Mouse (Mus musculus) C2C12 (cell line): ENCODE data around the gene Traf6.

Experiments
- CEBPB ChIP-seq: IDR thresholded peaks from one replicate; pipeline ENCODE4 v1.6.1; 2011; ENCODE audit warnings: low read depth, mild to moderate bottlenecking, control low read depth, moderate library complexity
- CTCF ChIP-seq: IDR thresholded peaks from one replicate; pipeline ENCODE4 v1.5.1; 2011; ENCODE audit not compliant: control insufficient read depth, insufficient read depth, insufficient read length
- MAX ChIP-seq: IDR thresholded peaks from one replicate; pipeline ENCODE4 v1.6.1; 2011; ENCODE audit warnings: mild to moderate bottlenecking, control low read depth
- MYOD1 ChIP-seq: IDR thresholded peaks from one replicate; pipeline ENCODE4 v1.6.1; 2011; ENCODE audit warnings: low read depth; ENCODE audit not compliant: control insufficient read depth, insufficient read length
- MYOG ChIP-seq: IDR thresholded peaks from one replicate; pipeline ENCODE4 v1.6.1; 2011; ENCODE audit not compliant: control insufficient read depth, insufficient read length; ENCODE audit errors: extremely low read depth

- TF ChIP-seq CTCF: no peak
- TF ChIP-seq MYOG: no peak
- TF ChIP-seq MAX: no peak
- no peak for TF ChIP-seq CEBPB
- no peak for TF ChIP-seq MYOD1
These were observed 25.2 kb upstream of the Traf6 start for GRCm38 (mm10) chr2:101652921-101653597.
